Comparison of ENCODE assay signal across 9 mouse cellular contexts in genomic region chr14:78613569-78613968, GRCm38 (mm10).
A peak's percentile ranks its signal among the peaks of the same experiment; 100 is the strongest.
DNase-seq lines count a peak whose midpoint lies in the region; TF ChIP-seq lines count a peak whose summit lies in the region.
"Had no signal": no experiment of that assay in that cellular context is flagged by ENCODE, and none has a peak within 500 bp of the region (broad histone marks: within the 10 kb centered on the region; RNA-seq: fewer than 3 reads in every experiment).

No protein-coding gene starts in this region.

- H3K79me2 ChIP-seq in MEL (ENCODE audit: control insufficient read depth, insufficient read depth, low read length, poor library complexity): no peaks in the 10 kb centered on the region

- H3K9ac ChIP-seq in MEL (ENCODE audit: control insufficient read depth, low read depth, low read length, poor library complexity, severe bottlenecking): no peak overlapping the region
- H3K9ac ChIP-seq: limb, embryonic 13.5 days had no signal

- TF ChIP-seq CTCF in MEL (IDR thresholded peaks at IDR 0.05 in 2 of 3, conservative IDR thresholded peaks at IDR 0.05 in 1 of 3; ENCODE audit: control insufficient read depth in 1 of 3, insufficient read depth in 1 of 3, low read depth in 2 of 3, low read length in 3 of 3, poor library complexity in 1 of 3, severe bottlenecking in 1 of 3): peak; percentile 13 to 32 (median 19); a peak in 3 of 6 replicates

- TF ChIP-seq EP300 in MEL (IDR thresholded peaks at IDR 0.05; ENCODE audit: low read depth in 1 of 2, low read length in 2 of 2): no peak

- no peak for TF ChIP-seq RAD21 in MEL (IDR thresholded peaks at IDR 0.05; ENCODE audit: low read depth, low read length)

- peak; percentile 21 for DNase-seq in kidney, postnatal 10 days
- DNase-seq in kidney, adult 18-20 months: no peak
- DNase-seq in CD4-positive helper T cell, adult 2 months (ENCODE audit: low read depth, low spot score): peak; percentile 16
- DNase-seq in MEL (ENCODE audit: low read depth, low spot score): peak; percentile 17
- DNase-seq in lung, postnatal 14 days: peak; percentile 15
- DNase-seq in urinary bladder, postnatal 10 days (ENCODE audit: low spot score): no peak
- DNase-seq in cerebellum, adult 9-11 months: no peak
- DNase-seq: heart, adult 11 months had no signal

- H3K27ac ChIP-seq in MEL (ENCODE audit: control insufficient read depth, low read depth, low read length): no peak overlapping the region
- H3K27ac ChIP-seq: limb, embryonic 13.5 days had no signal

- no peaks in the 10 kb centered on the region for H3K36me3 ChIP-seq in MEL (ENCODE audit: control insufficient read depth in 1 of 2, insufficient read depth in 2 of 2, low read length in 2 of 2)

- no peak overlapping the region for H3K4me3 ChIP-seq in MEL (ENCODE audit: control insufficient read depth in 1 of 2, insufficient read depth in 1 of 2, low read depth in 2 of 2, low read length in 2 of 2)
- H3K4me3 ChIP-seq: limb, embryonic 13.5 days had no signal

- no peaks in the 10 kb centered on the region for H3K4me1 ChIP-seq in MEL (ENCODE audit: control insufficient read depth in 1 of 2, insufficient read depth in 2 of 2, low read length in 2 of 2)
- H3K4me1 ChIP-seq: limb, embryonic 13.5 days had no signal

- H3K9me3 ChIP-seq in MEL (replicated peaks; ENCODE audit: insufficient read depth, low read length): no peaks in the 10 kb centered on the region
- H3K9me3 ChIP-seq: limb, embryonic 13.5 days had no signal

- no peaks in the 10 kb centered on the region; a peak in 1 of 4 replicates for H3K27me3 ChIP-seq in MEL (ENCODE audit: control insufficient read depth in 1 of 2, insufficient read depth in 2 of 2, low read length in 2 of 2)
- H3K27me3 ChIP-seq: limb, embryonic 13.5 days had no signal

- TF ChIP-seq POLR2A in MEL (IDR thresholded peaks at IDR 0.05; ENCODE audit: control insufficient read depth in 1 of 2, insufficient read depth in 1 of 2, low read depth in 1 of 2, low read length in 2 of 2, poor library complexity in 1 of 2): no peak

TF ChIP-seq in MEL, 35 proteins besides CTCF, POLR2A, EP300 and RAD21:
- TF ChIP-seq E2F4 (IDR thresholded peaks at IDR 0.05; ENCODE audit: borderline replicate concordance, low read depth, low read length) (no peak), CHD2 (IDR thresholded peaks at IDR 0.05; ENCODE audit: low read length) (no peak), ETS1 (IDR thresholded peaks at IDR 0.05; ENCODE audit: low read depth, low read length) (no peak), SMC3 (IDR thresholded peaks at IDR 0.05; ENCODE audit: low read depth, low read length) (no peak), GATA1 (IDR thresholded peaks at IDR 0.05; ENCODE audit: low read depth, low read length) (no peak)

Comparison
In these comparisons a context has a peak if more than half of its experiments do, and no peak if none do; other contexts are left out.
1. DNase-seq: peak in kidney, postnatal 10 days (single experiment), CD4-positive helper T cell, adult 2 months (single experiment), MEL (single experiment) and lung, postnatal 14 days (single experiment); none in kidney, adult 18-20 months (single experiment), urinary bladder, postnatal 10 days (single experiment) and cerebellum, adult 9-11 months (single experiment).